Mouse (Mus musculus) heart, adult 2 months (tissue): ENCODE results near the gene Trmt44. TPM values are rescaled to one million over a fixed set of nuclear protein-coding genes. Genes with fewer than 3 reads are reported as not detected.

Experiments used
- DNase-seq, 2 experiments: peaks; one replicate each; pipeline ENCODE4 v3.0.0; 2021
- H3K27ac ChIP-seq: fragments of 200-600 bp; 2 replicates; pipeline ENCODE4 v1.8.1; 2022
- H3K27me3 ChIP-seq: fragments of 200-500 bp; 2 replicates; pipeline ENCODE4 v1.6.1; 2012; ENCODE audit warnings: mild to moderate bottlenecking, low read length, inconsistent platforms, mixed read lengths; ENCODE audit not compliant: control insufficient read depth, insufficient read depth
- H3K36me3 ChIP-seq: fragments of 200-500 bp; 2 replicates; pipeline ENCODE4 v1.6.1; 2012; ENCODE audit warnings: low read length, inconsistent platforms; ENCODE audit not compliant: control insufficient read depth, insufficient read depth
- H3K4me1 ChIP-seq: fragments of 200-500 bp; 2 replicates; pipeline ENCODE4 v1.6.1; 2011; ENCODE audit warnings: low read length; ENCODE audit not compliant: control insufficient read depth, insufficient read depth
- H3K4me3 ChIP-seq: fragments of 200-600 bp; 2 replicates; pipeline ENCODE4 v1.8.1; 2022
- H3K79me2 ChIP-seq: fragments of 200-500 bp; replicated peaks from 2 replicates; pipeline ENCODE4 v1.6.1; 2012; ENCODE audit warnings: mild to moderate bottlenecking, inconsistent platforms, low read length, moderate library complexity, mixed read lengths; ENCODE audit not compliant: control insufficient read depth, insufficient read depth
- H3K9ac ChIP-seq: fragments of 200-500 bp; 2 replicates; pipeline ENCODE4 v1.6.1; 2012; ENCODE audit warnings: low read depth, mild to moderate bottlenecking, control low read depth, inconsistent platforms, low read length, mixed read lengths
- CTCF ChIP-seq: fragments of 200-600 bp; IDR thresholded peaks from 2 replicates; pipeline ENCODE4 v1.8.1; 2022; ENCODE audit warnings: antibody characterized with exemption, mild to moderate bottlenecking, moderate library complexity
- EP300 ChIP-seq: fragments of 200-500 bp; IDR thresholded peaks from 2 replicates; pipeline ENCODE4 v1.6.1; 2011; ENCODE audit warnings: low read depth, low read length, control low read depth; ENCODE audit not compliant: insufficient read depth
- POLR2A ChIP-seq: fragments of 200-500 bp; IDR thresholded peaks from 2 replicates; pipeline ENCODE4 v1.6.1; 2011; ENCODE audit warnings: mild to moderate bottlenecking, low read depth, low read length, control low read depth; ENCODE audit not compliant: insufficient read depth
- WGBS: fragments of 180-500 bp; shearing (Covaris S2); methylation state at CpG from one replicate; pipeline ENCODE4 v1.1.7; 2018; 5-methylcytosine and 5-hydroxymethylcytosine counted together
- intact Hi-C: fragments of 180-260 bp; cut with DNase I; formaldehyde crosslinking; loops from one replicate; pipeline ENCODE4 v1.15.1; 2025
- polyA plus RNA-seq: library from polyadenylated mRNA; depleted of rRNA; stranded (reverse); fragments of >200 nt; gene quantifications from 2 replicates; pipeline ENCODE4 v1.2.3, GENCODE M21; 2012
- total RNA-seq, 2 experiments: library from RNA; stranded (reverse); gene quantifications; 2 replicates each; pipeline ENCODE4 v1.2.3; 2021

Trmt44 gene
- total and polyA plus RNA-seq, 3 experiments = 1.7 to 2.0 (median 1.9) TPM

- no peak overlapping the region for H3K4me3 ChIP-seq
- no peaks in the 10 kb centered on the region for H3K27me3 ChIP-seq
- WGBS = 79% methylated on average over 7 of the region's 7 CpGs
- H3K4me1 ChIP-seq = peaks cover 7% of the 10 kb centered on the region; the same call in 1 of the 2 replicates
- H3K79me2 ChIP-seq = no peaks in the 10 kb centered on the region
- TF ChIP-seq CTCF = no peak
- no peak overlapping the region for H3K9ac ChIP-seq
- intact Hi-C loops = no loop called here
- no peaks in the 10 kb centered on the region for H3K36me3 ChIP-seq
- no peak overlapping the region for H3K27ac ChIP-seq
- DNase-seq = no peak
Measured at GRCm38 (mm10) chr5:35605355-35605754, 30.5 kb upstream of the Trmt44 start.

- 89% methylated on average over 8 of the region's 8 CpGs for WGBS
- peak; percentile 50 to 52 for DNase-seq
- no peak for TF ChIP-seq POLR2A
- TF ChIP-seq EP300 = no peak
- TF ChIP-seq CTCF = no peak
- Histone ChIP-seq H3K4me1 (no peaks in the 10 kb centered on the region; the same call in 1 of the 2 replicates), H3K9ac (no peak overlapping the region), H3K4me3 (no peak overlapping the region), H3K36me3 (no peaks in the 10 kb centered on the region), H3K27ac (no peak overlapping the region), H3K79me2 (no peaks in the 10 kb centered on the region), H3K27me3 (no peaks in the 10 kb centered on the region)
- intact Hi-C loops = no loop called here
Measured at GRCm38 (mm10) chr5:35601526-35601925, 26.7 kb upstream of the Trmt44 start.

- H3K36me3 ChIP-seq = no peaks in the 10 kb centered on the region
- no peak overlapping the region for H3K4me3 ChIP-seq
- intact Hi-C loops = no loop called here
- WGBS = 61% methylated on average over 11 of the region's 11 CpGs
- H3K4me1 ChIP-seq = no peaks in the 10 kb centered on the region; the same call in 1 of the 2 replicates
- no peaks in the 10 kb centered on the region for H3K79me2 ChIP-seq
- TF ChIP-seq EP300 (0 out of 2 replicates have a peak, but pooled peaks have one; percentile 55), POLR2A (no peak)
- peak; percentile 45 to 53 for DNase-seq
- H3K27ac ChIP-seq = no peak overlapping the region; the same call in 1 of the 2 replicates
- H3K9ac ChIP-seq = no peak overlapping the region
- H3K27me3 ChIP-seq = no peaks in the 10 kb centered on the region
Measured at GRCm38 (mm10) chr5:35600233-35600632, 25.4 kb upstream of the Trmt44 start.

- no peaks in the 10 kb centered on the region for H3K27me3 ChIP-seq
- H3K79me2 ChIP-seq = no peaks in the 10 kb centered on the region
- WGBS = 81% methylated on average over 18 of the region's 18 CpGs
- TF ChIP-seq EP300 (no peak), CTCF (no peak), POLR2A (no peak)
- no peak overlapping the region for H3K4me3 ChIP-seq
- H3K27ac ChIP-seq = no peak overlapping the region
- DNase-seq = no peak
- no peaks in the 10 kb centered on the region for H3K36me3 ChIP-seq
- no peak overlapping the region for H3K9ac ChIP-seq
- intact Hi-C loops = loop anchor here (1.0 to 10.0 kb wide), 3 partner anchors 101 to 378 kb away; no protein-coding TSS in a partner anchor
- H3K4me1 ChIP-seq = no peaks in the 10 kb centered on the region; the same call in 1 of the 2 replicates
Measured at GRCm38 (mm10) chr5:35596169-35597160, 21.6 kb upstream of the Trmt44 start.

- H3K27ac ChIP-seq = no peak overlapping the region
- H3K9ac ChIP-seq = no peak overlapping the region
- intact Hi-C loops = loop anchor here (1.0 to 10.0 kb wide), 6 partner anchors 86 to 379 kb away; no protein-coding TSS in a partner anchor
- no peak overlapping the region for H3K4me3 ChIP-seq
- no peaks in the 10 kb centered on the region for H3K27me3 ChIP-seq
- DNase-seq = peak; percentile 74 to 85
- H3K4me1 ChIP-seq = no peaks in the 10 kb centered on the region; the same call in 1 of the 2 replicates
- WGBS = 21% methylated on average over 4 of the region's 4 CpGs
- no peaks in the 10 kb centered on the region for H3K36me3 ChIP-seq
- TF ChIP-seq POLR2A = no peak
- peak; percentile 95 for TF ChIP-seq EP300
- H3K79me2 ChIP-seq = no peaks in the 10 kb centered on the region
Measured at GRCm38 (mm10) chr5:35595706-35596105, 20.8 kb upstream of the Trmt44 start.

- TF ChIP-seq CTCF (no peak), EP300 (no peak), POLR2A (no peak)
- Histone ChIP-seq H3K27me3 (no peaks in the 10 kb centered on the region), H3K79me2 (no peaks in the 10 kb centered on the region), H3K9ac (no peak overlapping the region), H3K4me3 (no peak overlapping the region), H3K36me3 (no peaks in the 10 kb centered on the region), H3K27ac (no peak overlapping the region), H3K4me1 (no peaks in the 10 kb centered on the region; the same call in 1 of the 2 replicates)
- 93% methylated on average over 4 of the region's 4 CpGs for WGBS
- intact Hi-C loops = loop anchor here (1.0 to 10.0 kb wide), 5 partner anchors 87 to 380 kb away; no protein-coding TSS in a partner anchor
- DNase-seq = no peak
Measured at GRCm38 (mm10) chr5:35594768-35595167, 19.9 kb upstream of the Trmt44 start.
